Comparison of ENCODE assay signal across 14 mouse cellular contexts in the genomic region with DNA sequence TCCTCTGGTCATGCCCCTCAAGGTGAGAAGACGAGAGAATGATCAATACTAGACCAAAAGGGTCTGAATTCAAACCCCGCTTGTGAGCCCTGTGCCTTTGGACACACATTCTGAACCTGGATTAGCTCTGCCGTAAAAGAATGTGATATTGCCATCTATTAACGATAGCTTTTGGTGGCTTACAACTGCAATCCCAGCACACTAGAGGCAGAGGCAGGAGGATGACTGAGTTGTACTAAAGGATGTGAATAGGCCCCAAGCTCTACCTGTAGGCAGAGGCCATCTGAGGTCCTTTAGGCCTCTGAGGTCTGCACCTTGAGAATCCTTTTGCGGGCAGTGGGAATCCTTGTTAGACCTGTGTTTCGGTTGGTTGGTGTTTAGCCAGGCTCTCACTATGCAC. TPM values are rescaled to one million over a fixed set of nuclear protein-coding genes. Genes with fewer than 3 reads are reported as not detected.
DNase-seq lines count a peak whose midpoint lies in the region; ATAC-seq and TF ChIP-seq lines count a peak whose summit lies in the region.
"Had no signal": no experiment of that assay in that cellular context is flagged by ENCODE, and none has a peak within 500 bp of the region (broad histone marks: within the 10 kb centered on the region; RNA-seq: fewer than 3 reads in every experiment).

No protein-coding gene starts in this region.

- ATAC-seq in stomach, postnatal 0 days (ENCODE audit: low FRiP score, low TSS enrichment), result no peak

- DNase-seq in kidney, adult 11 months, result peak; percentile 0
- no peak for DNase-seq in kidney, postnatal 14 days
- peak; percentile 2 for DNase-seq in thymus, postnatal 14 days
- no peak for DNase-seq in thymus, postnatal 0 days (ENCODE audit: low spot score)
- DNase-seq in stomach, postnatal 0 days (ENCODE audit: low spot score), result no peak
- no peak for DNase-seq in cerebellum, postnatal 4 days (ENCODE audit: low spot score in 2 of 2)
- DNase-seq: cerebellum, adult 8-10 months; layer of hippocampus, postnatal 36 days; lung, postnatal 36 days had no signal

- H3K27me3 ChIP-seq in stomach, postnatal 0 days (ENCODE audit: control insufficient read depth, insufficient read depth, low read length), result no peaks in the 10 kb centered on the region

- peak; percentile 49; the same call in 1 of the 2 replicates for TF ChIP-seq POLR2A in embryonic fibroblast, embryonic 13.5 days (IDR thresholded peaks at IDR 0.05; ENCODE audit: low read depth, low read length)

- H3K36me3 ChIP-seq in stomach, postnatal 0 days (ENCODE audit: control insufficient read depth, insufficient read depth, low read length), result peaks cover 5% of the 10 kb centered on the region; the same call in 1 of the 2 replicates
- H3K36me3 ChIP-seq: embryonic facial prominence, embryonic 12.5 days had no signal

- TF ChIP-seq EP300 in stomach, postnatal 0 days (optimal IDR thresholded peaks at IDR 0.05), result no peak

- H3K9ac ChIP-seq in stomach, postnatal 0 days (ENCODE audit: low read length), result no peak overlapping the region

- H3K4me1 ChIP-seq in embryonic fibroblast, embryonic 13.5 days (ENCODE audit: control insufficient read depth, insufficient read depth, low read length), result no peaks in the 10 kb centered on the region
- H3K4me1 ChIP-seq in stomach, postnatal 0 days (replicated peaks; ENCODE audit: control insufficient read depth, insufficient read depth), result 0 out of 2 replicates have a peak, but pooled peaks cover 2% of the 10 kb centered on the region

- H3K9me3 ChIP-seq in stomach, postnatal 0 days (ENCODE audit: control insufficient read depth, low read length), result no peaks in the 10 kb centered on the region
- H3K9me3 ChIP-seq: embryonic facial prominence, embryonic 12.5 days; heart, embryonic 10.5 days had no signal

- H3K4me3 ChIP-seq in embryonic fibroblast, embryonic 13.5 days (ENCODE audit: insufficient read depth, low read length), result peak overlapping the region; percentile 93
- no peak overlapping the region for H3K4me3 ChIP-seq in stomach, postnatal 0 days (ENCODE audit: low read depth, low read length)

- 83% methylated on average over 6 of the region's 6 CpGs for WGBS in stomach, postnatal 0 days

- H3K27ac ChIP-seq in embryonic fibroblast, embryonic 13.5 days (ENCODE audit: insufficient read depth, low read length), result no peak overlapping the region
- H3K27ac ChIP-seq in stomach, postnatal 0 days (replicated peaks), result no peak overlapping the region; the same call in 1 of the 2 replicates
- H3K27ac ChIP-seq: embryonic facial prominence, embryonic 12.5 days had no signal

- H3K4me2 ChIP-seq in stomach, postnatal 0 days (replicated peaks; ENCODE audit: low read depth), result peak overlapping the region; percentile 23; the same call in 1 of the 2 replicates

- no peak for TF ChIP-seq CTCF in embryonic fibroblast, embryonic 13.5 days (IDR thresholded peaks at IDR 0.05; ENCODE audit: borderline replicate concordance, insufficient read depth, low read length)
- TF ChIP-seq CTCF in stomach, postnatal 0 days (IDR thresholded peaks at IDR 0.05; ENCODE audit: low read depth), result no peak

RNA-seq across cellular contexts. Expression of gene Cdkn1a, which starts 5.5 kb away (rescaled TPM):
- polyA plus RNA-seq in thymus, postnatal 0 days (2015; fragmentation: Nextera tagmentation; extraction: Ambion mirVana), result 39.3 and 39.7 TPM in 2 replicates
- polyA plus RNA-seq in embryonic fibroblast, embryonic 13.5 days (2011; ENCODE audit: insufficient read length, low read depth, missing spikeins), result 453 and 677 TPM in 2 replicates
- polyA plus RNA-seq in stomach, postnatal 0 days (2015; fragmentation: Nextera tagmentation; extraction: Ambion mirVana), result 484 and 502 TPM in 2 replicates

RNA-seq across cellular contexts. Expression of gene Rab44, which starts 17.7 kb away (rescaled TPM):
- polyA plus RNA-seq in thymus, postnatal 0 days (2015; fragmentation: Nextera tagmentation; extraction: Ambion mirVana), result 4.9 and 5.4 TPM in 2 replicates
- polyA plus RNA-seq in embryonic fibroblast, embryonic 13.5 days (2011; ENCODE audit: insufficient read length, low read depth, missing spikeins), result not detected in 2 replicates
- polyA plus RNA-seq in stomach, postnatal 0 days (2015; fragmentation: Nextera tagmentation; extraction: Ambion mirVana), result 1.4 and 2.2 TPM in 2 replicates
- polyA plus RNA-seq: CD4-positive, CD25-positive, alpha-beta regulatory T cell, adult 4 months; inflammation-experienced regulatory T-cells, adult 6 months had no signal

Comparison
In these comparisons a context has a peak if more than half of its experiments do, and no peak if none do; other contexts are left out.
1. DNase-seq: peak in kidney, adult 11 months (single experiment) and thymus, postnatal 14 days (single experiment); none in kidney, postnatal 14 days (single experiment), thymus, postnatal 0 days (single experiment), stomach, postnatal 0 days (single experiment) and cerebellum, postnatal 4 days (0 of 2).
2. RNA of gene Cdkn1a, which starts 5.5 kb away (polyA plus RNA-seq): 484 to 502 TPM in stomach, postnatal 0 days and 453 to 677 TPM in embryonic fibroblast, embryonic 13.5 days; 39.3 to 39.7 TPM in thymus, postnatal 0 days; every median in the first group is over 10 times any median in the second.